Mouse (Mus musculus): ENCODE measurements around the gene Eif2b2.

GRCm38 (mm10) chr12:85227227-85227626 is 7.9 kb downstream of the Eif2b2 start:
- TF ChIP-seq CTCF (IDR thresholded peaks at IDR 0.05; ENCODE audit: control insufficient read depth, insufficient read depth, insufficient read length) (no peak), MAX (IDR thresholded peaks at IDR 0.05) (peak; percentile 81), USF1 (IDR thresholded peaks at IDR 0.05; ENCODE audit: low read depth) (no peak)

Measured in C2C12 (cell line).